Mouse (Mus musculus) cortical plate, adult 2 months (tissue): ENCODE data around the gene Rapgefl1.

Source experiments
- CTCF ChIP-seq: fragments of 200-500 bp; IDR thresholded peaks from 2 replicates; pipeline ENCODE4 v1.5.1; 2011; ENCODE audit warnings: mild to moderate bottlenecking, control low read depth, low read length; ENCODE audit not compliant: insufficient read depth; ENCODE audit errors: extremely low read depth
- POLR2A ChIP-seq: fragments of 200-500 bp; IDR thresholded peaks from 2 replicates; pipeline ENCODE4 v1.6.1; 2011; ENCODE audit warnings: mild to moderate bottlenecking, low read length, control low read depth; ENCODE audit not compliant: insufficient read depth; ENCODE audit errors: extremely low read depth

- no peak for TF ChIP-seq CTCF
- no peak for TF ChIP-seq POLR2A
Observed at GRCm38 (mm10) chr11:98816706-98817239, 19.8 kb upstream of the Rapgefl1 start.
